In genomic region chr16:58701779-58702178, GRCm38 (mm10) we compare ENCODE assay signal across 17 mouse cellular contexts. TPM values are rescaled to one million over a fixed set of nuclear protein-coding genes. Genes with fewer than 3 reads are reported as not detected.
DNase-seq lines count a peak whose midpoint lies in the region.
"Had no signal": no experiment of that assay in that cellular context is flagged by ENCODE, and none has a peak within 500 bp of the region (broad histone marks: within the 10 kb centered on the region; RNA-seq: fewer than 3 reads in every experiment).

No protein-coding gene starts in this region.

- DNase-seq in adrenal gland, adult (ENCODE audit: inconsistent age in 2 of 2, low spot score in 1 of 2) = peak; percentile 31 to 49
- DNase-seq in adrenal gland, postnatal 25 days = no peak
- DNase-seq in heart, adult 11 months = peak; percentile 85
- DNase-seq in heart, postnatal 14 days = no peak
- DNase-seq in CD4-positive helper T cell, adult 2 months (ENCODE audit: low read depth, low spot score) = peak; percentile 80
- peak; percentile 87 for DNase-seq in induced T-regulatory cell, adult 2 months (ENCODE audit: low read depth)
- no peak for DNase-seq in yolk sac, embryonic 10.5 days (ENCODE audit: low spot score)
- DNase-seq in thymus, postnatal 36 days = no peak
- DNase-seq: cerebellum, adult 11-12 months; cerebellum, postnatal 14 days; gastrocnemius, adult 2 months; heart, postnatal 36 days; layer of hippocampus, adult 9-11 months; liver, embryonic 13.5 days; right cerebral cortex, postnatal 14 days; thymus, adult 18-20 months had no signal

- intact Hi-C loops in heart, postnatal 14 days (cut with DNase I) = no loop called here

RNA-seq across cellular contexts. Expression of gene Gpr15, which starts 17.1 kb away (rescaled TPM):
- total RNA-seq in adrenal gland, postnatal 25 days (2021) = not detected in 2 replicates
- not detected for total RNA-seq in heart, postnatal 14 days (2021)
- total RNA-seq: gastrocnemius, adult 2 months; heart, postnatal 36 days; left cerebral cortex, postnatal 10 days had no signal

RNA-seq across cellular contexts. Expression of gene Cldnd1, which starts 25.9 kb away (rescaled TPM):
- total RNA-seq in adrenal gland, postnatal 25 days (2021) = 59.3 and 65.5 TPM in 2 replicates
- 10 to 100 TPM; 56.3 to 61.4 TPM for total RNA-seq in heart, postnatal 14 days (2021)

RNA-seq across cellular contexts. Expression of gene Cpox, which starts 31.7 kb away (rescaled TPM):
- 15.8 and 19.6 TPM in 2 replicates for total RNA-seq in adrenal gland, postnatal 25 days (2021)
- total RNA-seq in heart, postnatal 14 days (2021) = 10 to 100 TPM; 29.3 to 30.6 TPM

Comparison
In these comparisons a context has a peak if more than half of its experiments do, and no peak if none do; other contexts are left out.
1. DNase-seq: peak in adrenal gland, adult (2 of 2), heart, adult 11 months (single experiment), CD4-positive helper T cell, adult 2 months (single experiment) and induced T-regulatory cell, adult 2 months (single experiment); none in adrenal gland, postnatal 25 days (single experiment), heart, postnatal 14 days (0 of 2), yolk sac, embryonic 10.5 days (single experiment) and thymus, postnatal 36 days (0 of 2).